Mouse (Mus musculus) C2C12 (cell line): ENCODE measurements around the gene Arhgap23.

ENCODE experiments used
- CEBPB ChIP-seq: IDR thresholded peaks from one replicate; pipeline ENCODE4 v1.6.1; 2011; ENCODE audit warnings: low read depth, mild to moderate bottlenecking, control low read depth, moderate library complexity
- CTCF ChIP-seq: IDR thresholded peaks from one replicate; pipeline ENCODE4 v1.5.1; 2011; ENCODE audit not compliant: control insufficient read depth, insufficient read depth, insufficient read length
- FOSL1 ChIP-seq: IDR thresholded peaks from one replicate; pipeline ENCODE4 v1.8.0; 2011; ENCODE audit warnings: mild to moderate bottlenecking, low read length; ENCODE audit not compliant: poor library complexity, insufficient read depth, severe bottlenecking
- MAX ChIP-seq: IDR thresholded peaks from one replicate; pipeline ENCODE4 v1.6.1; 2011; ENCODE audit warnings: mild to moderate bottlenecking, control low read depth
- MYOD1 ChIP-seq: IDR thresholded peaks from one replicate; pipeline ENCODE4 v1.6.1; 2011; ENCODE audit warnings: low read depth; ENCODE audit not compliant: control insufficient read depth, insufficient read length
- MYOG ChIP-seq: IDR thresholded peaks from one replicate; pipeline ENCODE4 v1.6.1; 2011; ENCODE audit not compliant: control insufficient read depth, insufficient read length; ENCODE audit errors: extremely low read depth
- USF1 ChIP-seq: IDR thresholded peaks from one replicate; pipeline ENCODE4 v1.6.1; 2011; ENCODE audit warnings: low read depth, mild to moderate bottlenecking, control low read depth, moderate library complexity

- TF ChIP-seq USF1 (no peak), CTCF (no peak), MYOG (no peak), FOSL1 (no peak), MAX (no peak), CEBPB (no peak), MYOD1 (no peak)
Observed at GRCm38 (mm10) chr11:97412117-97412516, 3.2 kb upstream of the Arhgap23 start.
